Mouse (Mus musculus): ENCODE results near the gene Nod1.

Nod1 gene

DNA sequence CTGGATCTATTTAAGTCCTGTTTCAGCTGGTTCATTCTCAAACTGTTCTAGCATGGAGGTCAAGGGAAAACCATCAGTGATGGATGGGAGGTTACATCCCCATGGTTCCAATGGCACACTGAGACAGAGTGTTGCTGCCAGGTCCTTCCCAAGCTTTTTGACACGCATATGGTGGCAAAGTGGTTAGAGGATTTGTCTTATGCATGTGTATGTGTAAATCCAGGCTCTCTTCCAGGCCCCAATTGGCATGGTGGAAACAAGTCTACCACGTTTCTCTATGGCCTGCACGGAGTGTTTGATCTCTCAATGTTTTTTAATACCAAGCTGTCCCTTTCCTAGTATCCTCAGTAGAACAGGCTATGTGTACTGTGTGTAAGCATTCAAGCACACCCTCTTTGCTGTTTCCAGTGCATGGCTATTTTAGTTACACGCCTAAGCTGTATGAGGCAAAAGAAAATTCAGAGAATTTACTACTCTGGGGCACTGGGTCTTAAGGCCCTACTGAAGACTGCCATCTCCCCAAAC lies 11.2 kb upstream of the Nod1 start:
- DNase-seq (ENCODE audit: low read depth, low spot score) = no peak

DNA sequence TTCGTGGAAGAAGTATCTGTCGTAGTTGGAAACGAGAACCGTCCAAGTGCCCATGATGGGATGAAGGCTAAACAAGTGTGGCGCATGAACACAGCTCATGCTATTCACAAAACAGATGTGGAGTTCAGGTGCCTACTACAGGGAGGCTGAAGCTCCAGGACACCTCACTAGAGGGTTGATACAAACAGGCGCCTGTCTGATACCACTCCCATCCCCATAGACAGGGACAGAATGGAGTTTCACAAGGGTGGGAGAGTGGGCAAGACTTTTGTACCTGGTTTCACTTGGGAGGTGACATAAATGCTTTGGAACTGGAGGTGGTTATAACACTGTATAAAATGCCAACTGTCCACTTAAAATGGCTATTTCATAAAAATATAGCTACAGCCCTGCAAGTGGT lies 7.0 kb upstream of the Nod1 start:
- no peak for DNase-seq (ENCODE audit: low read depth, low spot score)

DNA sequence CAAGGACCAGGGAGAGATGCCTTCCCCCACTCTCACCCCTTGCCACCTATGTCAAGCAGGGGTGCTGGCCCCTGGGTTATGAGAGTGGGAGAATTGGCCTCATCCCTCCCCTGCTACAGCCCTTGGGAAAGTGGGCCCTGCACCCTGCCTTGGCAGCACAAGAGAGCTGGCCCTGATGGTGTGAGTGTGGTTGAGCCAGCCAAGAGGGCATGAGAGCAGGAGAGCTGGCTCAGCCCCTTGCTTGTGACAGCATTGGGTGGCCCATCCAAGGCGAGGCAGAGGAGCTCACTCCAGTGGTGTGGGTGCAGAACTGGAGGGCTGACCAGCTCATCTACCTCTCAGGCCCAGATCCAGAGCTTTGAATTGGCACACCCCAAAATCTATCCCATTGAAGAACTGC lies 3.2 kb upstream of the Nod1 start:
- DNase-seq (ENCODE audit: low read depth, low spot score) = no peak

DNA sequence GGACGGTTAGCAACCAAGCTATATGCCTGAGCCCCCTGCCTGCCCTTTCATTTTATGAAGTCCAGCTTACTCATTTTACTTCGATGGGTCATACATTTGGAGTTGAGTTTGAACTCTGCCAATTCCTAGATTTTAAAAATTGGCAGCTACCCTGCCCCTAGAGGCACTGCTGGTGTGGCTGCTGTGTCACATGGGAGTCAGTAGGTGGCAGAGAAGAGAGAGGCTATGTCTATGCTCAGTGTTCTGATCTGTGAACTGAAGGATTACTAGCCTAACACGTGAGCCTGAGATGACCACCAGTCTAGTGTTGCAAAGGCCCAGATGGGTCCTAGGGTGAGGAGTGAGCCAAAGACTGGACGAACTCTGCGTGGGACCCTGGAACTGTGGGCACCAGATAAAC lies 2.1 kb upstream of the Nod1 start:
- DNase-seq (ENCODE audit: low read depth, low spot score) = peak; percentile 49

DNA sequence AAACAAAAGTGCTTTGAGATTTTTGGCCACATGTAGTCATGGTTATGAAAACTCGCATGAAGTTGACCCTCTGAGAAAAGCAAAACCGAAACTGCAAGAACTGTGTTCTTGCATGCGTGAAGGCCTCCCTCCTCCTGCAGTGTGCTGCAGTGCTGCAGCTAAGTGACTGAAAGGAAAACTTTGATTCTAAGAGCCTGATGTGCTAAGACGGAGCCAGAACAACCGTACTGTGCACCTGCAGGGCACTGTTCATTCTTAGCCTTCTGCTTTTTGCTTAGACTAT lies 458 bp upstream of the Nod1 start:
- DNase-seq (ENCODE audit: low read depth, low spot score) = no peak

DNA sequence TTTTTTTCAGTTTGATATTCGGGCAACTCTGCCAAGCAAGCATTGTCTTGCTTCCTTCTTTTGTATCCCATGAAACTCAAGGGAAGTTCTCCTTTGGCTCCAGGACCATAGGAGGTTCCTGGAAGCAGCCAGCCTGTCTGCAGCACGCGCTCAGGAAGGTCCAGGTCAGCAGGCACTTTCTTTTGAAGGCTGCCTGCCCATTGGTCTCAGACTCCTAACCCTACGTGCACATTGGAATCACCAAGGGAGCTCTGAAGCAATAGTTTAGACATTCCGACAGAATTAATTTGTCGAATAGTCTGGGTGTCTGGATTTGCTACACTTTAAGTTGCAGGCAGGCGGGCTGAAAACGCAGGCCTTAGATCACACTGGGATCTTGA lies 691 bp downstream of the Nod1 start:
- no peak for DNase-seq (ENCODE audit: low read depth, low spot score)

DNA sequence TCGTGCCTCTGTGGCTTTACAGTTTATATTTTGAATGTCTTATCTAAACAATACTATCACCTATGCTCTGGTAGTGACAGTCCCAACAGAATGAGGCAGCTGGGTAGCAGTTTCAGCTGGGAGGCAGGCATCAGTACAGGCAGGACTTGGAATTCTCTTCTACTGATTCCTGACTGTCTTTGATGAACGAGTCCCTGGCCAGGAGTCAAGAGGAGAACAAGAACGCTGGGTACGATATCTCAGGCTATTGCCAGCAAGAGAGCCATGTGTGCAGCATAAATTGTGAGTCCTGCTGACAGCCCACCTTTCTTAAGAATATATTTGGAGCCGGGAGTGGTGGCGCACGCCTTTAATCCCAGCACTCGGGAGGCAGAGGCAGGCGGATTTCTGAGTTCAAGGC lies 1.9 kb downstream of the Nod1 start:
- DNase-seq (ENCODE audit: low read depth, low spot score) = no peak

DNA sequence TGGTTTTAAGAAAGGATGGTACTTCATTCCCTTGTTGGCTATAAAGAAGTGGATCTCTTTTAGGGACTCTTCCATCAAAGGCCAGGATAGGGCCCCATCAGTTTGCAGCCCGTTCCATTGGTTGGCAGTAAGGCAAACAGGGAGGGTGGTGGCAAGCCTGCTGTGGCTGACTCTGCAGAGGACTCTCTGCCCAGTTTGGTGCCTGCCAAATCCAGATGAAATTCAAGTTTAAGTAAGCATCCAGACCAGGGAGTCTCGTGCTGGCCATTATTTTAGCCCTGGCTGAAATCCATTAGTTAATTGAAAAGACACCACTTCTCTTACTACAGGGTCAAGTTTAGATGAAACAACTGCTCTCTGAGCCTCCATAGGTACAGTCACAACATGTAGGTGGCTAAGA lies 2.6 kb downstream of the Nod1 start:
- no peak for DNase-seq (ENCODE audit: low read depth, low spot score)

DNA sequence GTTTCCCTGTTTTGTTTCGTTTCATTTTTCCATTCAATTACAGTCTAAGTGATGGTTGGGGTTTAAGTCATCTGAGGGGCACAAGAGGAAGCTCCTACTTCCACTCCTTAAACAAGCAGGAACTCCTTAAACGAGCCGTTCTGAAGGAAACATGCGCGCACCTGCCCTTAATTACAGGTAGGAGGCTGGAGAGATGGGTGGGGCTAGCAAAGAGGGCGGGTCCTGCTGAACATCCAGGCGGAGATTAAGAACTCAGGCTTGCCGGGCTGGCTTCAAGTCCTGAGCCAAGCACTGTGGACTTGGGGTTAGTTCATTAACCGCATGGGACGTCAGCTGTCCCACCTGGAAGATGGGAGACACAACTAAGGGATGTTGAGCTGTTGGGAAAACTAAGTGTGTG lies 4.8 kb downstream of the Nod1 start:
- DNase-seq (ENCODE audit: low read depth, low spot score) = peak; percentile 46

DNA sequence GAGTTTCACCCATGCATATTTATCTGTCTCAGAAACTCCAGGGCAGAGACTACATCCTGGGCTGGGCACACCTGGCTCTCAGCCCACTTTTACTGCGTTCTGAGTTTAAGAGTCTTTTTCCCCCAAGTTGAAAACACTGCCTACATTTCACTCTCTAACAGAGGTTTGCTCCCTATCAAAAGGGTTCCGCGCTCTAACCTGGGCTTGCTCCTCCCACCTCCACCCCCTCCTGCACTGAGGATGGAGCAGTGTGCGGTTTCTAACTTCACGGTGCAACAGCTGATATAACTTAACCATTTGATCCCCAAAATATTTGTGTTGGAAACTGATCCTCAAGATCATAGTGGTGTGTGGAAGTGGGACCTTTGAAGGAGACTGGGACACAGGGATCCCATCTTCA lies 7.2 kb downstream of the Nod1 start:
- no peak for DNase-seq (ENCODE audit: low read depth, low spot score)

DNA sequence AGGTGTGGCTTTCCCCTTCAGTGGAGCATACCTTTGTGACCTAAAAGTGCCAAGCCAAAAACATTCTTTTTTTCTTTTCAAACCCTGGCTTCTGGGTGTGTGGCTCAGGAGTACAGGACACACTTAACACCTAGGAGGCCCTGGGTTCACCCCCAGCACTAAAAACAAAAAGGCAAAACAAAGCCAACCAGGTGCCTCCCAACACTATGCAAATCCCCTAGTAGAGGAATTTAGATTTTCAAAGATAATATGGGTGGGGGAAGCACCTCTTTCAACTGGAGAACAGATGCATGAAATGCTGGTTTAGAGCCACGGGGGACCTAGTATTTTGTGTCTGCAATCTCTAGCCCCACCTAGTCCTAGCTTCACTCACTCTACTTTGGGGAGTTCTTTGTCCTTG lies 7.7 kb downstream of the Nod1 start:
- DNase-seq (ENCODE audit: low read depth, low spot score) = peak; percentile 40

DNA sequence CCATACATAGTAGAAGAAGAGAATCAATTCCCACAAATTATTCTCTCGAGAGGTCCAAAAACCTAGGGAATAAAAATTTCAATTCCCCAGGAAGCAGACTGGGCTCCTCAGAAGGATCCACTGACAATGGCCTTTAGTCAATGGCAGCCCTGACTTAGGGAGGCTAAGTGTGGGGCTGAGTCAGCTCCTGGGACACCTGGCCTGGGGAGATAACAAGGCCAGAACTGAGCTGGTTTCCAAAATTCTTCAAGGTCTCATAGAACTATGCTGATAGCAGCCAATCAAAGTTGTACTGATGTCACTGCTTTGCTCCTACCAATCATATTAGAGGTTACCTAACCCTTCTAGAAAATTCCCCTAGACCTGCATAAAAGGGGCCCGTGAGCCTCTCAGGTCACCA lies 8.8 kb downstream of the Nod1 start:
- no peak for DNase-seq (ENCODE audit: low read depth, low spot score)

DNA sequence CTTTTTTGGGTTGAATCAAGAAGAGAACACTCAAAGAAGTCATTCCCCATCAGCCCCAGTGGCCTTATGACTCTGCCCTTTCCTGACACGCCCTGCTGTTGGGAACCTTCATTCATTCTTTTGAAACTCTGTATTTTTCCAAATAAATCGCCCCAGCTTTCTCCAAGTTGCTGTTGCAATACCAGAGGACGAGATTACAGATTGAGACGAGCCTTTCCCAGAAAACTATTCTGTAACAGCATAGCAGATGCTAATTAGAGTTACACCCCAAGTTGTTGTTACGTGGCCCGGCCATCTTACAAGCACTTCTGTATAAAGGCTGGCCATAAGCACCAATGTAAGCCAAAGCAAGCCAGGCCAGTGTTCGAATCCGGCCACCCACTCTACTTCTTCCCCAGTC lies 14.8 kb downstream of the Nod1 start:
- DNase-seq (ENCODE audit: low read depth, low spot score) = no peak

DNA sequence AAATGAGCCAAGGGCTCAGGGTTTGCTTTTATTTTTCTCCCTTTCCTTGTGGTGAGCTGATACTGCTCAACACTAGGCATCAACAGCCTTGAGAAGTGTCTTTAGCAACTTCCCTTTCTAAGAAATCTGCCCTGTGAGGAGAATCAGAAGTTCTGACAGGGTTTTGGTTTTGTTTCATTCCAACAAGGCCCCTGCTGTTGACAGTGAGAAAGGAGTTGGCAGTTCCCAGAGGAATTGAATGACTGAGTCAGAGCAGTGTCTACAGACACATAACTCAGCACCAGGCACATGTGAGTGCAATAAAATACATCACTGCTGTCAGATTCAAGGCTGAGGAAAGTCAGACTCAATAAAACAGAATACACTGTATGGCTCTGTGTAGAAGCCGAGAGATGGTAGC lies 16.0 kb downstream of the Nod1 start:
- no peak for DNase-seq (ENCODE audit: low read depth, low spot score)

DNA sequence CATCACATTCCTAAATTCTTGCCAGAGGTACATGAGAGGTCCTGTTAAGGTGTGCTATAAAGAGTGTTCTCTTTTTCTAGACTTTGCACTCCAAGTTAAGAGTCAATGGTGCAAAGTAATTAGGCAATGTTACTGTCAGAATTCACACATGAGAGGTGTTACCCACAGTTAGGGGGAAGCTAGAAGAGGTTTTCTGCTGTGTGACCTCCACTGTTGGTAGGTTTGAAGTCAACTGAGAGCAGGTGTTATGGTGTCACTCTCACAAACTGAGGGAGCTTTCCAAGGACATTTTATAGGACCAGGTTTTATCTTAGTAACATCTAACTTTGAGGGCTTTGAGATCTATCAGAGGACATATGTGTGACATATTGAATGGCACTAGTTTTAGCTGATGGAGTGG lies 16.5 kb downstream of the Nod1 start:
- DNase-seq (ENCODE audit: low read depth, low spot score) = no peak

DNA sequence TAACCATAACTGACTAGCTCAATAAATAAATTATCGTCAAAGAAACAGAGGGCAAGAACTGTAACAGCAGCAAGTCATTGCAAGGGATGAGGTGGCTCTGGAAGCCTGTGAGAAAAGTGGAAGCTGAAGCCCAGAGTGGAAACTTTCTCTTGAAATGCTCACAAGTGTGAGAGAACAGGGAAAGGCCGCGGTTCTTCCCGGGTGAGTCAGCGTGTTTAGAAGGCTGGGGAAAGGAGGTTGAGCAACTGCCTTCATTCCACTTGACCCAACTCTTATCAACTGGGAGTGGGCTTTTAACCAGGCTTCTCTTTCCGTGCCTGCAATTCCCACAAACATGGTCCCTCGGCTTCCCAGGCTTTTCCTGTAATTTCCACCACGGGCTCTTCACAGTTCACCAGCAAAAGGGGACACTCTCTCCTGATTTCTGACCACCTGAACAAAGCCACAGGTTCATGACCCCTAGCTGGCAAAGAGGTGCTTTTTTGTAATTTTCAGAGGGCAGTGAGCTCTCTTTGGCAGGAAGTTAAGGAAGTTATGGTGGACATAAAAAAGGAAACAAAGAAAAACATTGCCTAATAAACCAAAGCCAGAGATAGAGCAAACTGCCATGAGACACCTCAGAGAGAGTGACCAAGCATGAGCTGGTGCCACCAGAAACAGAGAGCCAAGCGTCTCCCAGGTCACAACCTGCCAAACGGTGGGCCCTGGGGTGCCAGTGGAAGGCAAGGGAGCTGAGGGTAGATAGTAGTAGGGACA lies 17.6 kb downstream of the Nod1 start:
- DNase-seq (ENCODE audit: low read depth, low spot score) = no peak

DNA sequence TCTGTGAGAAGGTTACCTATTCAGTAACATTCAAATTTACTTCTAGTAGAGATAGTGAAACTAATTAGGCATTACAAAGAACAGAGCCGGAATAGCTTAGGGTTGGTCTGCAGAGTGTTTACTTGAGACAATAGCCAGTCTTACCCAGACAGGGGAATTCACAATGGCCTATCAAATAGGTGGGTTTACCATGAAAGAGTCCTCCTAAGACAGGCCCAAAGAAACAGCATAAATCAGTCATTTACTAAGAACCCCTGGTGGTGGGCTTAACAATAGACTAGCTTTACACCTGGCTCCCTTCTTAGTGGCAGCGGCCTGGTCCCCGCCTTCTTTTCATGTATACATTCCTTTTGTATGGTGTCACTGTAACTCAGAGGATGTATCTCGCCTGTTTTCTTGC lies 19.0 kb downstream of the Nod1 start:
- DNase-seq (ENCODE audit: low read depth, low spot score) = peak; percentile 87

DNA sequence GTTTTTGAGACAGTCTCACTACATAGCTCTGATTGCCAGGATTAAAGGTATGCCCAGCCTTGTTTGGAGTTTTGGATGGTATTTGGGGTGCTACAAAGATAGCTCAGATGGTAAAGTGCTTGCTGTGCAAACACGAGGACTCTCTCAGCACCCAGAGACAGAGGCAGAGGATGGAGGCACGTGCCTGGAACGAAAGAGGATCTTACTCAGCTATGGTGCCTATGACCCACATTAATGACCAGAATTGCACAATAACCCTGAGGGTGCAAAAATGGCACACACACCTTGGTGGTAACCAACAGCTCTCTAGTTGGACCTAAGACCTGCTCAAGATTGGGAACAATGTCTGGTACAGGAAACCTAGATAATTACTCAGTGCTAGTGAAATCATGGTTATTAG lies 19.9 kb downstream of the Nod1 start:
- no peak for DNase-seq (ENCODE audit: low read depth, low spot score)

DNA sequence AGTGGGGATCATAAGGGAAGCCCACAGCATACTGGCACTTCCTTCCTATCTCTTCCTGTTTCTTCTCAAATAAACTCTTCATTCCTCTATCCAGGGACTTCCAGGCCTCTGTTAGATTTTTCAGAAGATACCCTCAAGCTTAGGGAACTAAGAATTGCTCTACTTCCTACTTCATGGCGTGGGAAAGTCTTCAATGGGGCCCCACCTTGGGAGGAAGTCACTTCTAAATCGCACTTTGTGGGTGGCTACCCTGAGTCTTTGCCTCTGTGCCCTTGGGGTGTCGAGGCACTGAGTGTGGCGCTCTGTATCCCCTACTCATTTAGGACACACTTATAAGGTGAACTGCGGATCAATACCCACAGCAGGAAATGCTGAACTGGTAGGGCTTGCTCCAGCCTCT lies 23.7 kb downstream of the Nod1 start:
- DNase-seq (ENCODE audit: low read depth, low spot score) = no peak

DNA sequence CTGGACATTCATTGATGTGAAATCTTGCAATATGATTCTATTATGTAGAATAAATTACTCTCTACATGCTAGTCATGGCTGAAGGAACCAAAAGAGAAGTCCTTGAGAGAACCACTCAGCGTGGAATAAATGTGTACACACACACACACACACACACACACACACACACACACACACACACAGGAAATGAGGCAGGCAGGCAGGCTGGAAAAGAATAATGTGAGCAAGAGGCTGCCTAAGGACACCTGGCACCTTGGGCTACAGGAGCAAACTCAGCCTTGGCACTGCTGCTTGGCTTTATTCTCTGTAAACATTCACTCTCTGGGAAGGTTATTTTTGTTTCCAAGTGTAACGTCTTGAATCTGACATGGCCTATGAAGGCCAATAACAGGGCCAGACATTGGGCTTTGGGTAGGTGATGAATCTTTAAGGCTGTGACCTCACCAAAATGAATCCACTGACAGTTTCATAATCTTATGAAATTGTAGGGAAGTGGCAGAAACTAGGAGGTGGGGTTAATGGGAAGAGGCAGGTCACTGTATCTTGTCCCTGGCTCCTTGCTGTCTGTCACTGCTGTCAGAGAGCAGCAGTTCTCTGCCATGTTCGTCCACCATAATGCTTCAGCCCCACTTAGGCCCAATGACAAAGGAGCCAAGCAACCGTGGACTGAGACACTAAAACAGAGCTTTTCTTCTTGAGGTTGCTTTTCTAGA lies 26.0 kb downstream of the Nod1 start:
- DNase-seq (ENCODE audit: low read depth, low spot score) = no peak

DNA sequence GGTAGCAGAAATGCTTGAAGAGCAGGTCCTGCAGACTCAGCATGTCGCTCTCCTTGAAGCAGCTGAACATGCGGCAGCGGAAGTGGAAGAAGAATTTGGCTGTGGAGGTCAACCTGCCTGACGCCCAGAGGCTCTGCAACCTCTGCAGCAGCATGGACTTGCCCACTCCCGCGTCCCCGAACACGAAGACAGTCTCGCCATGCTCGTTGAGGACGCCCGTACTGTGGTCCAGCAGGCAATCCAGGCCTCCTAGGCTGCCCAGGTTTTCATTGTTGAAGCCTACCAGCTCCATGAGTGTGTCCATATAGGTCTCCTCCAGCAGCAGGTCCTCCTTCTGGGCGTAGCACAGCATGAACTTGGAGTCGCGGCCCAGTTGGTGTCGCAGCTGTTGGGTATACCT lies 27.9 kb downstream of the Nod1 start:
- no peak for DNase-seq (ENCODE audit: low read depth, low spot score)

DNA sequence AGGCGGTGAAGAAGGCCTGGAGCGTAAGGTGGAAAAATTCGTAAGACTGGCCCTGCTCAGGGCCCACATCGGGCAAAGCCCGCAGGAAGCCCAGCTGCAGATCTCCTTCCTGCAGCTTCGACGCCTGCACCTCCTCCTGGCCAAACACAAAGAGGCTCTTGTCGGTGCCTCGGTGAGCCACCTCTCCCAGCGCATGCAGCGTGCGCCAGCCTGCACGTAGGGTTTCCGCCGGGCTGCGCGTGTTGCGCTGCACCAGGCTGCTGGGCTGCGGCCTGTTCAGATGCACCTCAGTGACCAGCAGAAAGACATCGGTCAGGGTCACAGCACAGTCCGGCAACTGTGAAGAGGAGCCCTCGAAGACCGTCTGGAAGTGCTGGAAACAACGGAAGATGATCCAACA lies 28.7 kb downstream of the Nod1 start:
- peak; percentile 27 for DNase-seq (ENCODE audit: low read depth, low spot score)

DNA sequence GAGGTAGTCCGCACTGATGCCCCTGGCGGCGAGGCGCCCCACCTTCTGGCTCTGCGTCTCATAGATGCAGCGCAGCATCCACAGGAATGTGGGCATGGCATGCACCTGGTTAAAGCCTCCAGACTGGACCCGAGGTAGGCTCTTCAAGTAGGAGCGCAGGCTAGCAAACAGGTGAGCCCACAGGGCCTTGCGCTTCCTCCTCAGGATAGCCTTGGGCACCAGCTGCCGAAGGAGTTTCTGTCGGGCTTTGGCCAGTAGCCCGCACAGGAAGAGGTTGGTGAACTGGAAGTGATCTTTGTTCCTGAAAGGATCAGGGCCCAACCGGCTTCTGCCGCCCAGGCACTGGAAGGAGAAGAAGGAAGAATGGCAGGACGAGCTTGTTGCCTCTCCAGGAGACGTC lies 29.1 kb downstream of the Nod1 start:
- peak; percentile 25 for DNase-seq (ENCODE audit: low read depth, low spot score)

DNA sequence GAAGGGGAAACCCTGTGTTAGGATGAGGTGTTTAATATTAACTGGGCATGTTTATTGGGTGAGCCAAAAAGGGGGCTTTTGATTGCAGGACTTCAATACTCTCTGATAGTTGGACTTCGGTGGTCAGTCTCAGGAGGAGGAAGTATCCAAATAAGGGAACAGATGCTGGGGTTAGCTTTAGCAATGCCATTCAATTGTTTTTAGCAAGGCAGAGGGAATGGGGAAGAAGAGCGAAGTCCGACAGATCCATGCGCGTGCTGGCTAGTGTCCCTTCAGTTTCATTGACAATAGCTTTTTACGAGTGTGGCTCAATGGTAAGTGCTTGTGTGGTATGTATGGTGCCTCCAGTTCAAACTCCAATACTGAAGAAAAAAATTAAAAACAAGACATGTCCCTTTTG lies 31.3 kb downstream of the Nod1 start:
- no peak for DNase-seq (ENCODE audit: low read depth, low spot score)
